Mouse (Mus musculus): ENCODE data around the gene Ccn6. TPM values are rescaled to one million over a fixed set of nuclear protein-coding genes. Genes with fewer than 3 reads are reported as not detected.

Ccn6 gene
- polyA plus RNA-seq, 1 experiment: 0.05 TPM

GRCm38 (mm10) chr10:39171603-39172539 lies 8.3 kb upstream of the Ccn6 start:
- DNase-seq (ENCODE audit: low read depth in 1 of 2, low spot score in 2 of 2): peak; percentile 89 to 91
- H3K4me1 ChIP-seq (ENCODE audit: control insufficient read depth, insufficient read depth, insufficient read length): peaks cover 2% of the 10 kb centered on the region; the same call in 1 of the 2 replicates
- no peaks in the 10 kb centered on the region for H3K27me3 ChIP-seq (ENCODE audit: control insufficient read depth, insufficient read depth, low read length)
- 21% methylated on average over 26 of the region's 26 CpGs for WGBS
- peak overlapping the region; percentile 71 for H3K27ac ChIP-seq (ENCODE audit: insufficient read depth, low read length)
- H3K36me3 ChIP-seq (ENCODE audit: control insufficient read depth, insufficient read depth, low read length): no peaks in the 10 kb centered on the region
- H3K4me3 ChIP-seq (ENCODE audit: extremely low read depth, insufficient read depth, insufficient read length): peak overlapping the region; percentile 59; the same call in 1 of the 2 replicates
- TF ChIP-seq POLR2A (IDR thresholded peaks at IDR 0.05; ENCODE audit: low read depth, low read length): no peak
- TF ChIP-seq CTCF (IDR thresholded peaks at IDR 0.05; ENCODE audit: extremely low read depth, insufficient read depth, insufficient read length, insufficient replicate concordance): peak; percentile 45; the same call in 1 of the 2 replicates

GRCm38 (mm10) chr10:39171134-39171533 lies 7.5 kb upstream of the Ccn6 start:
- H3K4me3 ChIP-seq (ENCODE audit: extremely low read depth, insufficient read depth, insufficient read length): peak overlapping the region; percentile 59
- no peaks in the 10 kb centered on the region for H3K27me3 ChIP-seq (ENCODE audit: control insufficient read depth, insufficient read depth, low read length)
- WGBS: under 1% methylated on average over 19 of the region's 19 CpGs
- DNase-seq (ENCODE audit: low read depth in 1 of 2, low spot score in 2 of 2): peak; percentile 87 to 91
- H3K36me3 ChIP-seq (ENCODE audit: control insufficient read depth, insufficient read depth, low read length): no peaks in the 10 kb centered on the region
- H3K27ac ChIP-seq (ENCODE audit: insufficient read depth, low read length): peak overlapping the region; percentile 71
- peaks cover 2% of the 10 kb centered on the region; the same call in 1 of the 2 replicates for H3K4me1 ChIP-seq (ENCODE audit: control insufficient read depth, insufficient read depth, insufficient read length)
- TF ChIP-seq POLR2A (IDR thresholded peaks at IDR 0.05; ENCODE audit: low read depth, low read length) (no peak), CTCF (IDR thresholded peaks at IDR 0.05; ENCODE audit: extremely low read depth, insufficient read depth, insufficient read length, insufficient replicate concordance) (peak; percentile 87; the same call in 1 of the 2 replicates)

GRCm38 (mm10) chr10:39170706-39171105 lies 7.1 kb upstream of the Ccn6 start:
- Histone ChIP-seq H3K27me3 (ENCODE audit: control insufficient read depth, insufficient read depth, low read length) (no peaks in the 10 kb centered on the region), H3K4me3 (ENCODE audit: extremely low read depth, insufficient read depth, insufficient read length) (no peak overlapping the region), H3K4me1 (ENCODE audit: control insufficient read depth, insufficient read depth, insufficient read length) (peaks cover 2% of the 10 kb centered on the region; the same call in 1 of the 2 replicates), H3K27ac (ENCODE audit: insufficient read depth, low read length) (no peak overlapping the region), H3K36me3 (ENCODE audit: control insufficient read depth, insufficient read depth, low read length) (no peaks in the 10 kb centered on the region)
- 12% methylated on average over 6 of the region's 6 CpGs for WGBS
- no peak for TF ChIP-seq POLR2A (IDR thresholded peaks at IDR 0.05; ENCODE audit: low read depth, low read length)
- TF ChIP-seq CTCF (IDR thresholded peaks at IDR 0.05; ENCODE audit: extremely low read depth, insufficient read depth, insufficient read length, insufficient replicate concordance): no peak
- no peak for DNase-seq (ENCODE audit: low read depth in 1 of 2, low spot score in 2 of 2)

GRCm38 (mm10) chr10:39170181-39170580 lies 6.6 kb upstream of the Ccn6 start:
- Histone ChIP-seq H3K36me3 (ENCODE audit: control insufficient read depth, insufficient read depth, low read length) (no peaks in the 10 kb centered on the region), H3K27me3 (ENCODE audit: control insufficient read depth, insufficient read depth, low read length) (no peaks in the 10 kb centered on the region), H3K4me3 (ENCODE audit: extremely low read depth, insufficient read depth, insufficient read length) (no peak overlapping the region), H3K4me1 (ENCODE audit: control insufficient read depth, insufficient read depth, insufficient read length) (peaks cover 2% of the 10 kb centered on the region; the same call in 1 of the 2 replicates), H3K27ac (ENCODE audit: insufficient read depth, low read length) (no peak overlapping the region)
- TF ChIP-seq CTCF (IDR thresholded peaks at IDR 0.05; ENCODE audit: extremely low read depth, insufficient read depth, insufficient read length, insufficient replicate concordance) (peak; percentile 72; the same call in 1 of the 2 replicates), POLR2A (IDR thresholded peaks at IDR 0.05; ENCODE audit: low read depth, low read length) (no peak)
- DNase-seq (ENCODE audit: low read depth in 1 of 2, low spot score in 2 of 2): peak; percentile 49 to 73
- 16% methylated on average over 8 of the region's 8 CpGs for WGBS

- DNase-seq (ENCODE audit: low read depth in 1 of 2, low spot score in 2 of 2): no peak
- TF ChIP-seq CTCF (IDR thresholded peaks at IDR 0.05; ENCODE audit: extremely low read depth, insufficient read depth, insufficient read length, insufficient replicate concordance): no peak
- TF ChIP-seq POLR2A (IDR thresholded peaks at IDR 0.05; ENCODE audit: low read depth, low read length): no peak
- Histone ChIP-seq H3K4me1 (ENCODE audit: control insufficient read depth, insufficient read depth, insufficient read length) (peaks cover 2% of the 10 kb centered on the region; the same call in 1 of the 2 replicates), H3K4me3 (ENCODE audit: extremely low read depth, insufficient read depth, insufficient read length) (no peak overlapping the region), H3K27ac (ENCODE audit: insufficient read depth, low read length) (no peak overlapping the region), H3K36me3 (ENCODE audit: control insufficient read depth, insufficient read depth, low read length) (no peaks in the 10 kb centered on the region), H3K27me3 (ENCODE audit: control insufficient read depth, insufficient read depth, low read length) (no peaks in the 10 kb centered on the region)
- 54% methylated on average over 9 of the region's 9 CpGs for WGBS
Measured at GRCm38 (mm10) chr10:39169642-39170041, 6.0 kb upstream of the Ccn6 start.

GRCm38 (mm10) chr10:39167611-39168010 lies 4.0 kb upstream of the Ccn6 start:
- no peak for DNase-seq (ENCODE audit: low read depth in 1 of 2, low spot score in 2 of 2)
- TF ChIP-seq CTCF (IDR thresholded peaks at IDR 0.05; ENCODE audit: extremely low read depth, insufficient read depth, insufficient read length, insufficient replicate concordance): no peak
- no peak for TF ChIP-seq POLR2A (IDR thresholded peaks at IDR 0.05; ENCODE audit: low read depth, low read length)
- H3K4me3 ChIP-seq (ENCODE audit: extremely low read depth, insufficient read depth, insufficient read length): no peak overlapping the region
- 90% methylated on average over 11 of the region's 11 CpGs for WGBS
- H3K27me3 ChIP-seq (ENCODE audit: control insufficient read depth, insufficient read depth, low read length): no peaks in the 10 kb centered on the region
- peaks cover 2% of the 10 kb centered on the region; the same call in 1 of the 2 replicates for H3K4me1 ChIP-seq (ENCODE audit: control insufficient read depth, insufficient read depth, insufficient read length)
- H3K36me3 ChIP-seq (ENCODE audit: control insufficient read depth, insufficient read depth, low read length): no peaks in the 10 kb centered on the region
- H3K27ac ChIP-seq (ENCODE audit: insufficient read depth, low read length): no peak overlapping the region
